Mouse (Mus musculus) thymus, adult 2 months (tissue): Measurements from ENCODE around the gene Pet117. TPM values are rescaled to one million over a fixed set of nuclear protein-coding genes. Genes with fewer than 3 reads are reported as not detected.

Source experiments
- DNase-seq: peaks from one replicate; pipeline ENCODE4 v3.0.0; 2021
- H3K27ac ChIP-seq: fragments of 200-500 bp; 2 replicates; pipeline ENCODE4 v1.5.1; 2012; ENCODE audit warnings: low read length, control low read depth; ENCODE audit not compliant: control insufficient read depth, insufficient read depth
- H3K27me3 ChIP-seq: fragments of 200-500 bp; 2 replicates; pipeline ENCODE4 v1.6.1; 2012; ENCODE audit warnings: mild to moderate bottlenecking, low read length, moderate library complexity, mixed read lengths; ENCODE audit not compliant: control insufficient read depth, insufficient read depth
- H3K36me3 ChIP-seq: fragments of 200-500 bp; 2 replicates; pipeline ENCODE4 v1.6.1; 2012; ENCODE audit warnings: mild to moderate bottlenecking, low read length, moderate library complexity; ENCODE audit not compliant: control insufficient read depth, insufficient read depth
- H3K4me1 ChIP-seq: fragments of 200-500 bp; replicated peaks from 2 replicates; pipeline ENCODE4 v1.6.1; 2012; ENCODE audit warnings: low read length; ENCODE audit not compliant: control insufficient read depth, insufficient read depth
- H3K4me3 ChIP-seq: fragments of 200-500 bp; 2 replicates; pipeline ENCODE4 v1.5.1; 2012; ENCODE audit warnings: mild to moderate bottlenecking, low read length, control low read depth, moderate library complexity; ENCODE audit not compliant: control insufficient read depth, insufficient read depth
- CTCF ChIP-seq: fragments of 200-500 bp; IDR thresholded peaks from 2 replicates; pipeline ENCODE4 v1.5.1; 2012; ENCODE audit warnings: mild to moderate bottlenecking, control low read depth, low read length, moderate library complexity, borderline replicate concordance; ENCODE audit not compliant: control insufficient read depth, poor library complexity, insufficient read depth; ENCODE audit errors: extremely low read depth
- POLR2A ChIP-seq: fragments of 200-500 bp; IDR thresholded peaks from 2 replicates; pipeline ENCODE4 v1.6.1; 2012; ENCODE audit warnings: mild to moderate bottlenecking, low read length, control low read depth, moderate library complexity; ENCODE audit not compliant: control insufficient read depth, poor library complexity, insufficient read depth; ENCODE audit errors: extremely low read depth
- WGBS: fragments of 180-500 bp; shearing (Covaris S2); methylation state at CpG from one replicate; pipeline ENCODE4 v1.1.7; 2018; 5-methylcytosine and 5-hydroxymethylcytosine counted together
- polyA plus RNA-seq: library from polyadenylated mRNA; depleted of rRNA; stranded (reverse); fragments of >200 nt; gene quantifications from 2 replicates; pipeline ENCODE4 v1.2.3, GENCODE M21; 2012; rRNA removed

The Pet117 gene
- polyA plus RNA-seq, 1 experiment: not detected

DNA sequence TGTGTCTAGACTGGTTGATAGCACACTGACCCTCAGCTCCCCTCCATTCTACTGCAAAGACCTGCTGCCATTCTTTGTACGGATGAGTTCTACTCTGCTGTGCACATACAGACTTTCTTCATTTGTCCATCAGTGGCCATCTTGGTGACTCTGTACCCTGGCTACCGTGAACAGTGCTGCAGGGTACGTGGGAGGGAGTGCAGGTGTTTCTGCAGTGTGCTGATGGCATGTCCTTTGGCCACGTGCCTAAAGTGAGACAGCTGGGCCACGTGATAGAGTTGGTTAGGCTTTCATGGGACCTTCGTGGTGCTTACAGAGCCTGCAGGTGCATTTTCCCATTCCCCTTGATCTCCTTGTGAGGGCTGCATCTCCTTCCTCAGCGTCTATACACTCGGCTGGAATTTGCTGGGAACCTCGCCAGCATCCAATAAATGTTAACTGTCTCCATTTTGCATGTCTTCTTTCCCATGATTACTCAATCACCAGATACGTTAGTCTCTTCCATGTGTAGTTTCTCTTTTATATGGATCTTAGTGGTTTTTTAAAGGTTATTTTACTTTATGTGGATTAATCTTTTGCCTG, 53.4 kb downstream of the Pet117 start:
- DNase-seq: no peak
- Histone ChIP-seq H3K4me3 (no peak overlapping the region), H3K27ac (no peak overlapping the region), H3K27me3 (no peaks in the 10 kb centered on the region), H3K4me1 (no peaks in the 10 kb centered on the region), H3K36me3 (no peaks in the 10 kb centered on the region)
- WGBS: 75% methylated on average over 10 of the region's 10 CpGs
- no peak for TF ChIP-seq CTCF
- no peak for TF ChIP-seq POLR2A

Other genes starting within 250 kb of the Pet117 start
- gene Mgme1, start 98.3 kb upstream of the Pet117 start, polyA plus RNA-seq: 4.7 and 5.4 TPM in 2 replicates
- 71.0 and 73.5 TPM in 2 replicates for gene Snx5, start 98.1 kb upstream of the Pet117 start, polyA plus RNA-seq
- gene Ovol2, start 36.9 kb upstream of the Pet117 start, polyA plus RNA-seq: 0.71 and 0.93 TPM in 2 replicates
- 30.2 and 34.8 TPM in 2 replicates for gene Kat14, start within 50 bp of the Pet117 start, polyA plus RNA-seq
- gene Dzank1, start 158.4 kb downstream of the Pet117 start, polyA plus RNA-seq: 0.27 and 0.40 TPM in 2 replicates
- 10.3 and 10.6 TPM in 2 replicates for gene Polr3f, start 158.7 kb downstream of the Pet117 start, polyA plus RNA-seq
- gene Rbbp9, start 181.9 kb downstream of the Pet117 start, polyA plus RNA-seq: 5.0 and 5.1 TPM in 2 replicates
- 56.7 and 59.3 TPM in 2 replicates for gene Sec23b, start 187.2 kb downstream of the Pet117 start, polyA plus RNA-seq
- 2.7 and 4.5 TPM in 2 replicates for gene Smim26, start 225.1 kb downstream of the Pet117 start, polyA plus RNA-seq
- gene Dtd1, start 230.9 kb downstream of the Pet117 start, polyA plus RNA-seq: 7.7 and 8.4 TPM in 2 replicates